Mouse (Mus musculus) hindbrain, embryonic 13.5 days (tissue): ENCODE data around the gene Fam160a2. TPM values are rescaled to one million over a fixed set of nuclear protein-coding genes. Genes with fewer than 3 reads are reported as not detected.

Experiments
- ATAC-seq: fragments of 200-750 bp; cut with Nextera tagmentation; 2 replicates; pipeline ENCODE4 v1.8.0; 2017; ENCODE audit warnings: moderate TSS enrichment; ENCODE audit not compliant: low FRiP score
- H3K27ac ChIP-seq: fragments of 300-500 bp; sonication (generic); 2 replicates; pipeline ENCODE4 v1.5.1; 2015; ENCODE audit warnings: inconsistent platforms, mild to moderate bottlenecking, moderate library complexity
- H3K27me3 ChIP-seq: fragments of 300-500 bp; sonication (generic); 2 replicates; pipeline ENCODE4 v1.6.1; 2015; ENCODE audit warnings: mild to moderate bottlenecking, inconsistent platforms
- H3K36me3 ChIP-seq: fragments of 300-500 bp; sonication (generic); 2 replicates; pipeline ENCODE4 v1.6.1; 2015; ENCODE audit warnings: mild to moderate bottlenecking, inconsistent platforms
- H3K4me1 ChIP-seq: fragments of 300-500 bp; sonication (generic); replicated peaks from 2 replicates; pipeline ENCODE4 v1.6.1; 2015; ENCODE audit warnings: inconsistent platforms
- H3K4me2 ChIP-seq: fragments of 300-500 bp; sonication (generic); 2 replicates; pipeline ENCODE4 v1.6.1; 2015; ENCODE audit warnings: inconsistent platforms, mild to moderate bottlenecking, moderate library complexity
- H3K4me3 ChIP-seq: fragments of 300-500 bp; sonication (generic); 2 replicates; pipeline ENCODE4 v1.5.1; 2015; ENCODE audit warnings: mild to moderate bottlenecking, inconsistent platforms
- H3K9ac ChIP-seq: fragments of 300-500 bp; sonication (generic); 2 replicates; pipeline ENCODE4 v1.6.1; 2015; ENCODE audit warnings: mild to moderate bottlenecking, inconsistent platforms
- H3K9me3 ChIP-seq: fragments of 300-500 bp; sonication (generic); 2 replicates; pipeline ENCODE4 v1.6.1; 2016; ENCODE audit warnings: inconsistent platforms
- WGBS: fragments of 180-500 bp; shearing (Covaris S2); methylation state at CpG from one replicate; pipeline ENCODE4 v1.1.7; 2015; 5-methylcytosine and 5-hydroxymethylcytosine counted together
- polyA plus RNA-seq: library from polyadenylated mRNA; unstranded; fragments of >200 nt; fragmentation: Nextera tagmentation; extraction: Ambion mirVana; gene quantifications from 2 replicates; pipeline ENCODE4 v1.2.1, GENCODE M21; 2015

The Fam160a2 gene
- polyA plus RNA-seq, 1 experiment from 2014 or later, result 41.5 TPM

GRCm38 (mm10) chr7:105325302-105325701 is 74.6 kb downstream of the Fam160a2 start:
- Histone ChIP-seq H3K4me2 (no peak overlapping the region), H3K4me1 (no peaks in the 10 kb centered on the region), H3K27me3 (no peaks in the 10 kb centered on the region), H3K9me3 (no peaks in the 10 kb centered on the region), H3K9ac (no peak overlapping the region), H3K36me3 (no peaks in the 10 kb centered on the region), H3K4me3 (no peak overlapping the region), H3K27ac (no peak overlapping the region)
- 76% methylated on average over 2 of the region's 2 CpGs for WGBS
- no peak for ATAC-seq

Other genes with a start within 250 kb of the Fam160a2 start
- gene Olfr684, start 236.4 kb downstream of the Fam160a2 start, polyA plus RNA-seq, result not detected in 2 replicates
- not detected in 2 replicates for gene Olfr685, start 214.0 kb downstream of the Fam160a2 start, polyA plus RNA-seq
- not detected in 2 replicates for gene Olfr686, start 192.6 kb downstream of the Fam160a2 start, polyA plus RNA-seq
- gene Olfr688, start 112.0 kb downstream of the Fam160a2 start, polyA plus RNA-seq, result not detected in 2 replicates
- 0.05 TPM in 1 of 2 replicates, not detected in the other for gene Olfr689, start 88.9 kb downstream of the Fam160a2 start, polyA plus RNA-seq
- gene Olfr690, start 66.0 kb downstream of the Fam160a2 start, polyA plus RNA-seq, result not detected in 2 replicates
- 0.21 and 0.22 TPM in 2 replicates for gene Olfr691, start 57.8 kb downstream of the Fam160a2 start, polyA plus RNA-seq
- not detected in 2 replicates for gene Olfr692, start 31.8 kb downstream of the Fam160a2 start, polyA plus RNA-seq
- gene Gm5901, start 25.0 kb downstream of the Fam160a2 start, polyA plus RNA-seq, result not detected in 2 replicates
- 0.16 TPM in 1 of 2 replicates, not detected in the other for gene Cnga4, start 4.5 kb upstream of the Fam160a2 start, polyA plus RNA-seq
- gene Cckbr, start 25.7 kb upstream of the Fam160a2 start, polyA plus RNA-seq, result 2.0 and 2.3 TPM in 2 replicates
- 28.9 and 31.6 TPM in 2 replicates for gene Cavin3, start 82.2 kb upstream of the Fam160a2 start, polyA plus RNA-seq
- gene Smpd1, start 154.3 kb upstream of the Fam160a2 start, polyA plus RNA-seq, result 72.7 and 73.5 TPM in 2 replicates
- 242 and 246 TPM in 2 replicates for gene Apbb1, start 181.6 kb upstream of the Fam160a2 start, polyA plus RNA-seq
- 0.23 and 0.32 TPM in 2 replicates for gene Hpx, start 200.1 kb upstream of the Fam160a2 start, polyA plus RNA-seq
- 82.1 and 83.2 TPM in 2 replicates for gene Trim3, start 233.5 kb upstream of the Fam160a2 start, polyA plus RNA-seq
- 157 and 170 TPM in 2 replicates for gene Timm10b, start 240.0 kb upstream of the Fam160a2 start, polyA plus RNA-seq
- gene Arfip2, start 240.4 kb upstream of the Fam160a2 start, polyA plus RNA-seq, result 74.3 and 77.7 TPM in 2 replicates
- 16.1 and 19.3 TPM in 2 replicates for gene Gm45799, start 240.5 kb upstream of the Fam160a2 start, polyA plus RNA-seq